16 mouse cellular contexts compared by ENCODE assay signal in the genomic region with DNA sequence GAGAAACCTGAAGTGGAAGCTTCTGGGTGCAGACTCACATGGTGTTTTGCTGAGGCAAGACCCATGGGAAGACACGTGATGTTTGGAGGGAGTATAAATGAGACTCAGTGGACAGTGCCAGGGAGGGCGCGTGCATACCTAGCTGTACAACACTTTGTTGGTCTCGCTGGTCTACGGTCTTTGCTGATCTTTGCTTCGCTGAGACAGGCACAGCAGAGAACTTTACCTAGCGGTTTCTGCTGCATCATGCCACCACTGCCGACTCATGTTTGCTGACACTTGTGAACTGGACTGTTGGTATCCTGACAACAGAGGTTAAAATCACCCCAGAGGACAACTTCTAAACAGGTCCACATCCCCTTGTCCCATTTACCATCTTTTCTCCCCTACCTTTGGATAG. TPM values are rescaled to one million over a fixed set of nuclear protein-coding genes. Genes with fewer than 3 reads are reported as not detected.
DNase-seq lines count a peak whose midpoint lies in the region; ATAC-seq lines count a peak whose summit lies in the region.
"Had no signal": no experiment of that assay in that cellular context is flagged by ENCODE, and none has a peak within 500 bp of the region (broad histone marks: within the 10 kb centered on the region; RNA-seq: fewer than 3 reads in every experiment).

No protein-coding gene starts in this region.

- no peak overlapping the region for H3K9ac ChIP-seq in heart, embryonic 13.5 days
- H3K9ac ChIP-seq in liver, embryonic 12.5 days, result peak overlapping the region; percentile 27
- H3K9ac ChIP-seq: midbrain, embryonic 13.5 days had no signal

- H3K27me3 ChIP-seq in heart, embryonic 13.5 days (replicated peaks), result no peaks in the 10 kb centered on the region
- peaks cover 8% of the 10 kb centered on the region for H3K27me3 ChIP-seq in megakaryocyte, embryonic 14.5 days (replicated peaks)
- no peaks in the 10 kb centered on the region for H3K27me3 ChIP-seq in liver, embryonic 12.5 days (replicated peaks)
- H3K27me3 ChIP-seq: midbrain, embryonic 13.5 days had no signal

- peaks cover 24% of the 10 kb centered on the region for H3K4me1 ChIP-seq in heart, embryonic 13.5 days
- H3K4me1 ChIP-seq in megakaryocyte, embryonic 14.5 days, result peaks cover 48% of the 10 kb centered on the region
- H3K4me1 ChIP-seq in liver, embryonic 12.5 days, result peaks cover 72% of the 10 kb centered on the region
- H3K4me1 ChIP-seq: midbrain, embryonic 13.5 days had no signal

- H3K36me3 ChIP-seq in heart, embryonic 13.5 days, result no peaks in the 10 kb centered on the region
- H3K36me3 ChIP-seq in megakaryocyte, embryonic 14.5 days (replicated peaks; ENCODE audit: low read length), result no peaks in the 10 kb centered on the region
- no peaks in the 10 kb centered on the region for H3K36me3 ChIP-seq in liver, embryonic 12.5 days
- H3K36me3 ChIP-seq: midbrain, embryonic 13.5 days had no signal

- no peaks in the 10 kb centered on the region for H3K9me3 ChIP-seq in heart, embryonic 13.5 days
- peaks cover 11% of the 10 kb centered on the region for H3K9me3 ChIP-seq in megakaryocyte, embryonic 14.5 days
- no peaks in the 10 kb centered on the region for H3K9me3 ChIP-seq in liver, embryonic 12.5 days (replicated peaks)
- H3K9me3 ChIP-seq: midbrain, embryonic 13.5 days had no signal

- no peak overlapping the region for H3K4me2 ChIP-seq in heart, embryonic 13.5 days
- H3K4me2 ChIP-seq in liver, embryonic 12.5 days, result peak overlapping the region; percentile 15; the same call in 1 of the 2 replicates
- H3K4me2 ChIP-seq: midbrain, embryonic 13.5 days had no signal

- H3K27ac ChIP-seq in heart, embryonic 13.5 days (replicated peaks), result peak overlapping the region; percentile 7; the same call in 1 of the 2 replicates
- H3K27ac ChIP-seq in liver, embryonic 12.5 days, result peak overlapping the region; percentile 84
- H3K27ac ChIP-seq: midbrain, embryonic 13.5 days had no signal

- intact Hi-C loops in heart, postnatal 25 days (cut with DNase I), result no loop called here

- H3K4me3 ChIP-seq in heart, embryonic 13.5 days, result no peak overlapping the region
- peak overlapping the region; percentile 57 for H3K4me3 ChIP-seq in megakaryocyte, embryonic 14.5 days (replicated peaks)
- H3K4me3 ChIP-seq in liver, embryonic 12.5 days, result no peak overlapping the region
- H3K4me3 ChIP-seq: midbrain, embryonic 13.5 days had no signal

- 85% methylated on average over 8 of the region's 8 CpGs for WGBS in heart, embryonic 13.5 days
- WGBS in liver, embryonic 12.5 days (ENCODE audit: insufficient replicate concordance), result 63% methylated on average over 8 of the region's 8 CpGs

- DNase-seq in heart, postnatal 25 days (ENCODE audit: low spot score), result no peak
- DNase-seq in cerebellum, adult 9-11 months, result no peak
- no peak for DNase-seq in right cerebral cortex, postnatal 14 days
- DNase-seq: adrenal gland, postnatal 36 days; cerebellum, adult 8-10 months; gastrocnemius, postnatal 25 days; kidney, adult 2 months; kidney, postnatal 14 days; lung, postnatal 14 days; right cerebral cortex, postnatal 4 days; thymus, postnatal 36 days had no signal

- peak; percentile 42 for ATAC-seq in heart, embryonic 13.5 days (ENCODE audit: extremely low read depth, insufficient number of reproducible peaks, low FRiP score, low TSS enrichment)
- ATAC-seq in megakaryocyte, adult 5-6 weeks (ENCODE audit: poor library complexity, severe bottlenecking), result no peak
- ATAC-seq in liver, embryonic 12.5 days, result peak; percentile 74
- ATAC-seq: midbrain, embryonic 13.5 days had no signal

RNA-seq across cellular contexts. Expression of gene Slc2a9, which starts 2.9 kb away (rescaled TPM):
- polyA plus RNA-seq in heart, embryonic 13.5 days (2015; fragmentation: Nextera tagmentation; extraction: Ambion mirVana), result 0.27 and 0.42 TPM in 2 replicates
- 1 to 10 TPM; 1.1 to 1.6 TPM for total RNA-seq in heart, postnatal 25 days (2021)
- 0.91 and 1.1 TPM in 2 replicates for polyA plus RNA-seq in megakaryocyte, embryonic 14.5 days (2012; ENCODE audit: insufficient read depth, low replicate concordance)
- 3.9 and 7.3 TPM in 2 replicates for total RNA-seq in megakaryocyte, adult 5-6 weeks (2015)
- total RNA-seq in megakaryocyte, adult 5-6 weeks (2017), result 7.8 and 9.2 TPM in 2 replicates
- 0.60 and 1.2 TPM in 2 replicates for polyA plus RNA-seq in liver, embryonic 12.5 days (2016; fragmentation: Nextera tagmentation; extraction: Ambion mirVana)
